Mouse (Mus musculus) cerebellum, postnatal 14 days (tissue): Measurements from ENCODE around the gene Pkp4.

Experiments
- DNase-seq, 2 experiments: peaks; one replicate each; pipeline ENCODE4 v3.0.0; 2021; ENCODE audit warnings: mixed read lengths in 2 of 2

Pkp4 gene

DNA sequence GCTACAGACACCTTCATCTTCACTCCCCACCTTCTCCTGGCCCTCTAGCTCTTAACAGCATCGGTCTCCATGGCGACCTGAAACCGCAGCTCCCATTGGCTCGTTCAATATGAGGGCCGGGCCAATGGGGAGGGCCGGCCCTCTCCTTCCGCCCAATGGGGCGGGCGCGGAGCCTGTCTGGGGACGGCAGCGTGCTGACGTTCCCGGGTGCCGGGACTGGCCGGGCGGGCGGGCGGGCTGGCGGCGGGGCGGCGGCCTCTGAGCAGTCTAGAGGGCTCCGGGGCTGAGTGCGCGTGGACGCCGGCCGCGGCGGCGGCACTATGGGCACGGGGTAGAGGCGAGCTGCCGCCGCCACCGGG is at the start of gene Pkp4, which contains the start of gene Ccdc148:
TSS of gene Pkp4 (plus strand) at position 246 of the 359 bp plus-strand sequence.
TSS of gene Ccdc148 (minus strand) at position 79 of the 359 bp plus-strand sequence.
- DNase-seq, result peak; percentile 93 to 94

DNA sequence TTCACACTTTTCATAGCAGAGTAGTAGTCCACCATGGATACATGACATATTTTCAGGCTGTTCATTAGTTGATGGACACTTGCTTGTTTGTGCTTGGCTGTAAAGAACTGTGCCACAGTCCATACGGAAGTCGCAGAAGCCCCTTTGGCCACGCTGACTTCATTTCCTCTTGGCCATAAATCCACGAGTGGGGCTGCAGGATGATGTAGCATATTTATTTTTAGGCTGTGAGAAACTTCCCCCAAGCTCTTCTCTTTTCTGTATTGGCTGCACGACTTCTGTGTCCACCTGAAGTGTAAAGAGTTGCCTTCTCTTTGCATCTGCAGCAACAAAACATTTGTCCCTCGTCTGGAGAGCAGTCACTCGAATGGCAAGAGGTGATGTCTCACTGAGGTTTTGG is 31.6 kb upstream of the Pkp4 start:
- DNase-seq, result no peak

DNA sequence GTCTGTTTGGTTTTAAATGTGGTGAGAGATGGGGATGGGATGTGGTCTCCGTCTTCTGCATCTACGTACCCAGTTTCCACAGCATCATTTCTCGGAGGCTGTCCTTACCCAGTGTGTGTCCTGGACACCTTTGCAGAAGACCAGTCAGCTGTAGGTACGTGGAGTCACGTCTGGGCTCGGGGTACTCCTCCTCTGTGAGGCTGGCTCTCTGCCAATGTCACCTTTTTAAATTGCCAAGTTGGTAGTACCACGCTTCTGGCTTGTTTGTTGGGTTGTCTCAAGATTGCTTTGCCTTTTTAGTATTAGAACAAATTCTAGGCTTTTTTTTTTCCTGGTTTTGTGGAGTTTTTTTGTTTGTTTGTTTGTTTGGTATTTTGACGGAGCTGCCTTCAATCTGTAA is 30.8 kb upstream of the Pkp4 start:
- peak; percentile 66 to 69 for DNase-seq

DNA sequence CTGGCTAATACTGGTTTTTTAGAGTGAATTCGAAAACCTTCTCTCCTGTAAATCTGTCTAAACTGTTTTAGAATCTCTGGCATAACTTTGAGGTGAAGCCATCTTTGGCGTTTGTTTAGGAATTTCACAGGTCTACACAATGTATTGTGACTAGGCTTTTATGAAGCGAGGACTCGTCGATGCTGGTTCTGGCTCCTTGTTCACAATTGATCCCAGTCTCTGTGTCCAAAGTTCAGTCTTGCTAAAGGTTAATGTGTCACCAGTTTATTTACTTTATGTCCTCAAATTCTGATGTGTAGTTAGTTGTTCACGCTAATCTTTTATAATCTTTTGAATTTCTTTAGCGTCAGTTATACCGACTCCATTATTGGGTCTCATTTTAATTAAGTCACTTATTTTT is 29.6 kb upstream of the Pkp4 start:
- DNase-seq, result no peak

DNA sequence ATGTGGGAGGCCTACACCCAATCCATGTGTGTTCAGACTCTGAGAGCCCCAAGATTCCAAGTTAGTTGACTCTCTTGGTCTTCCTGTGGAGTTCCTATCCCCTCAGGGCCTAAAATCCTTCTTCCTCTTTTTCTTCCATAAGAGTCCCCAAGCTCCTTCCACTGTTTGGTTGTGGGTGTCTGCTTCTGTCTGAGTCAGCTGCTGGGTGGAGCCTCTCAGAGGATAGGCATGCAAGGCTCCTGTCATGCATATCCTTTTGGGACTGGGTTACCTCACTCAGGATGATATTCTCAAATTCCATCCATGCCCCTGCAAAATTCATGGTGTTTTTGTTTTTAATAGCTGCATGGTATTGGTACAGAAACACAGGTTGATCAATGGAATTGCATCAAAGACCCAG is 5.2 kb upstream of the Pkp4 start:
- no peak for DNase-seq

DNA sequence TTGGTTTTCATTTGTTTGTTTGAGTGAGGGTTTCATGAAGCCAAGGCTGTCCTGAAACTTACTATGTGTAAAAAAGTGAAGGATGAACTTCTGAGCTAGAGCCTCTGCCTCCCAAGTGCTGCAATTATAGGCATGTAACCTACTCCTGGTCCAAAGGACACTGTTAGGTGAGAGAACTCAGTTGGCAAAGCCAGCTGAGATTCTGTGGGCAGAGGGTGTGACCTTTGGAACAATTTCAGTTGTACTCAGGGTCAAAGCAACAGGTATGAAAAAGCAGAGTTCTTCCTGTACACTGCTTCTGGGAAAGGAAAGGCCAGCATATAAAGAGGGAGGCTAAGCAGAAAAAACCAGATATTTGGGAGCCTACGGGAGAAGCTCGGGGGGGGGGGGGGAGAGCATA is 2.5 kb upstream of the Pkp4 start:
- DNase-seq, result no peak

DNA sequence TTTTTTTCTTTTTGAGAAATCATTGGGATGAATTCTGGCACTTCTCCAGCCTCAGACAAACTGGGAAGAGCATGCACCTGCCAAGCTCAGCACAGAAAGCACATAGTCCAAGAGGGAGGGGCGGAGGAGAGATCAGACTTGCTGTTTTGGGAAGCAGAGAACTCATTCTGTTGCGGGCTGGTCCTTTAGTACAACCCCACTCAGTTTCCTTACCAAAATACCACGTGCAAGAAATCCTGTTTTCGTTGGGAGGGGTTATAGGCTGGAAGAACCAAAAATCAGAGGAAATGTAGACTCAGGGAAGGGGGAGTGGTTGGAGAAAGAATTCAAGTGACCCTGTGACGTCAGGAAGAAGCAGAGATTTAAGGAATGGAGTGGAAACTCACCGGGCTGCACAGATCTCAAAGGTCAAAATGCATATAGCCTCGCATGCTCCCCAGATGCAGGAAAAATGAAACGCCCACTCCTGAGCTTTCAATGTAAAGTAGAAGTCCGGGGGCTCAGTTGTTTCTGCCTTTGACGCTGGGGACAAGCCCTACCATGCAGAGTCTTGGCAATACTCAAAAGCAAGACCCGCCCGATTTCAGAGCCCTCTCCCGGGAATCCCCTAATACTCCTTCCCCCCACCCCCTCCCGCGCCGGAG is 567 bp upstream of the Pkp4 start:
- peak; percentile 67 to 70 for DNase-seq

DNA sequence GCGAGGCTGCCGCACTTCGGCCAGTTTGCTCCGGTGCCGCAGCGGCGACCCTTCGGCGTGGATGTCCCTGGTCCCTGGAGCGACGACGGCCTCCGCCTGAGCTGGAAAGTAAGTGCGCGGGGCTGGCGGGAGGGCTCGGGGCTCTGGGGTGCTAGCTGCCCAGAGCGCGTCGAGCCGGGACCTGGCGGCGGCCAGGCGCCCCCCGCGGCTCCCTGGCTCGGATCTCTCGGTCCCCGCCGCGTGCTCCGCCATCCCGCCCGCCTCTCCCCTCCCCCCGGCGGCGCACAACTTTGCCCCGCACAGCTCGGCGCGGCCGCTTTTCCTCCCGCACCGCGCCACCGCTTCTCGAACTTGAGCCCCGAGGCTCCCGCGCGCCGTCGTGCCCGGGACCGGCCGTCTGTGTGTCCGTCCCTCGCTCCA is 381 bp downstream of the Pkp4 start:
- DNase-seq, result peak; percentile 70

DNA sequence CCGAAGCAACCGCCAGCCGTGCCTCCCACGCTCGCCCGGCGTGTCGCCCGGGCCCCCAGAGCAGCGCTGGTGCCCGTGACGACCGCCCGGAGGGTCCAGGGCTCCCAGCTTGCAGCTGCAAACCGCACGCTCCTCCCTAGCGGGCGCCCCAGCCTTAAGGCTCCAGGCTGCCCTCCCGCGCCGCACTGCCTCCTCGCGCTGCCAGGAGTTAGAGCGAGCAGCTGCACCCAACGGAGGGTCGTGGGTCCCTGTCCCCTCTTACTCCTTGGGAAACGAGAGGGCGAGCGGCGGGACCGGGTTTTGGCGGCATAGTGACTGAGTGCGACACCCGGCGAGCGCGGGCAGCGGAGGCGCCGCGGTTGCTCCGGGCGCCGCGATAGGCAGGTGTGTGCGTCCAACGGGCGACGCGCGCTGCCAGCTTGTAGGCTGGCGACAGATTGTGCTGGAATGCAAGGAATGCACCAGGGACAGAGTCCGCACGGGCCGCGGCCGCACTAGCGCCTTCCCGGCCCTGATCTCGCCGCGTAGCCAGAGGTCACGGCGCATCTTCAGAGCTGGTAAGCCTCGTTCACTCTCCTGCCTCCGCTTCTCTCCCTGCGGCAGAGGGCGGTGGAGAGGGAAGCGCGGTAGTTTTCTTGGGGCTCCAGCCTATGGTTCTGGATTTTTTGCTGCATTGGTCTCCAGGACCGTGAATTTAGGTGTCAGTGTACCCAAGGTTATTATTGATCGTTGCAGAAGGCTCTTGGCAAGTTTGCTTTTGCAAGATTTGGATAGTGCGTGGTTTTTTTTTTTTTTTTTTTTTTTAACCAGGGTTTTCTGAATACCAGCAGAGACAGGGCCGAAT is 1.0 kb downstream of the Pkp4 start:
- DNase-seq, result peak; percentile 76 to 79

DNA sequence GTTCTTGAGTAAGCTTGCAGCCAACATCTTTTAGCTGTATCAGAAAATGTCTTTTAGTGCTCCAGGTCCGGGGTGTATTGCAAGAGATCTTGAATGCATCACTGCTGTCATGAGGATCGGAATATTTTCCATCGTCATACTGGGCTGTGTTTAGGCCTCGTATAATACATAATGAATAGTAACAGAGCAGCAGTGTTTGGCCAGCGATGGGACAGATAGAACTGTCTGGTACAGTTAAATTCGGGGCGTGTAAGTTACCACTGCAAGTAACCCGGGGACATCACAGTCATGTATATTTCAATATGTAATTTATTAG is 1.6 kb downstream of the Pkp4 start:
- DNase-seq, result no peak

DNA sequence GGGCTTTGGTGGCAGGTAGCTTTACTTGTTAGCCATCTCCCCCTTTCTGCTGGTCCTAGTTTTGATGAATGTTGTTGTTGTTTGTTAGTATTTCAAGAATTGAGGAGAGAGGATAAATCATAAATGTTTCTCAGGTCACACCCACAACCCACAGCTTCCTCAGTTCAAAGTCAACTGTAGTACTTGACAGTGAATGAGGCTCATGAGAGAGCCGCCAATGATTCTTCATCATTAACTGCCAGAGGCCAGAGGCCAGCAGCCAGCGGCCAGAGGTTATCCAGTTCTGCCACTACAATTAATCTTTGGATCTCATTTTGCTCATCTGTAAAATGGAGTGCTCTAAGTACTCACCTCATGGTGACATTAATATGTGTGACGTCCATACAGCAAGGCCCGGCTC is 6.3 kb downstream of the Pkp4 start:
- no peak for DNase-seq

DNA sequence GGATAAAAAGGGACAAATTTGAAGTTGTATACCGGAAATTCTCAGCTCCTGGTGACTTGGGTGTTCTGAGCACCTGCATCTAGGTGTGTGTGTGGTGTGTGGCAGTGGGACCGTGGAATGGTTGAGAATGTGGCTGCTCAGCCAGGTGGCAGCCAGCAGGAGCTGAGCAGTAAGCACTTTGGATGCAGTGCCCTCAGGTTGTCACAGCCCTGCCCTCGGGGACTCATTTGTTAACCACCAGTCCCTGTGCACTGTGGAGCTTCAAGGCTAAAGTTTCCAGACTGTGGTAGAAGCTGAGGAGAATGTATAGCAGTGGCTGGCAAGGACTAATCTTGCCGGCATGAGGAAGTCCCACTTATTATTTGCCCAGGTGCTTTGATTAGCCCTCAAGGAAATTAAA is 7.2 kb downstream of the Pkp4 start:
- DNase-seq, result no peak

DNA sequence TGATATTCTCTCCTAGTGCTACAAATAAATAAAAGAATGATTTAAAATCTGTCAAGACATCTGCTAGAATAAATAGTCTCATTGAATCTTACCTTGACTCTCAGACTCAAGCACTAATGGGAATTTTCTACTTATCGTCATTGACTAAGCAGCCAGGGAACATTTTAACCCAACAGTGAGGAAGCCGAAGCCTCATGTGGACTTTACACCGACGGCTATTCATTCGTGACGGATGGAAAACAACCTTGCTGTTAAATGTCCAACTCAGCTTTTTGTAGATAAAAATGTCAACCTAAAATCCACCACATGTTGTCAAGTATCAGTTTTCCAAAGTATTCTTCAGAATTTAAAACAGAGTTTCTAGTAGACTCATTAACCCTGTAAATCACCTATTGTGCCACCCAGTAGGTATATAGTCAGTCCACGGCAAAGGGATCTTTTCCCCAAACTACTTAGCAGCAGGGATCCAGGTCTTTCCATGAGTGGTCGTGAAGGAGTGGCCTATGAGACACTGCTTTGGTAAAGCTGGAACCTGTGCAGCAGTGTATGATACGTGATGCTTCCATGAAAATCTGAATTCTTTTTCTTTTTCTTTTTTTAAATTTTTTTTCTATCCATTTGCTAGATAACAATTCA is 9.0 kb downstream of the Pkp4 start:
- no peak for DNase-seq

DNA sequence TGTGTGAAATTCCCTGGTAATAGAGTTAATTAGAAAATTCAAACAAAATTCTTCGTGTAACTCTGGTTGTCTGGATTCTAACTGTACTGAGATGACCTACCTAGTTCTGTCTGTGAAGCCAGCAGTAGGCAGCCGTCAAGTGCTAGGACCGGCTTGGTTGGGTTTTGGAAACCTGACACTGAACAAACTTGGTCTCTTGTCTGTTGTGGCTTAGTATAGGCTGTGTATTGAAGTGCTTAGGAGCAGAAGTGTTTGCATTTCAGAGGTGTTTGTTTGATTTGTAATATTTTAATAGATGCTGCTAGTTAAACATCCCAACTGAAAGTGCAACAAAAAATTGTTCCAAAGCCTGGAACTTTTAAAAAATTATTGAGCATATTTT is 9.5 kb downstream of the Pkp4 start:
- no peak for DNase-seq

DNA sequence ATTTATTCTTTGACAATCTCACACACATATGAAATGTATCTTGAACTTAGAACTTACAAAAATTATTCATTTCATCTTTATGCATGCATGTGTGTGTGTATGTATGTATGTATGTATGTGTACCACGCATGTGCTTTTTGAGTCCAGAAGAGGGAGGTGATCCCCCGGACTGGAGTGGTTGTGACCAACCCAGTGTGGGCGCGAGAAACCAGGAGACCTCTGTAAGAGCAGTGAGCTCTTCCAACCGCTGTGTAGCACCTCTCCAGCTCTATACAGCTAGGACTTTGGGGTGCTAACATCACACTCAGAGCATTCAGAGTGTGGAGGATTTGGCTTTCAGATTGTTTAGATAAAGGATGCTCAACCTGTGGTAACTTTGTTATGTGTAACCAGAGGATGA is 9.9 kb downstream of the Pkp4 start:
- DNase-seq, result no peak

DNA sequence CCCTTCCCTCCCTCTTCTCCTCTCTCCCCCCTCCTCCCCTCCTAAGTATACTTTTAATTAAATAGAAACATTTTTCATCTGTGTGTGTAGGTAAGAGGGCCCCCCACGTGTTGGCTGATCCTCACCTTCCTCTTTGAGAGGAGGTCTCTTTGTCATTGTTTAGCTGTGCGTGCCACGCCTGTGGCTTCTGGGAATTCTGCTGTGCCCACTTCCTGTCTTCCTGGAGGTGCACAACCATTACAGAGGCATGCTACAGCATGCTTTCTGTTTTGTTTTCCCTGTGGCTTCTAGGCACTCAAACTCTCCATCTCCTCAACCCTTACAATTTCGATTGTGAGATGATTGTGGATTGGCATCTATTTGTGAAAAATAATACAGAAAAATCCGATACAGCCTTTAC is 10.9 kb downstream of the Pkp4 start:
- DNase-seq, result no peak

DNA sequence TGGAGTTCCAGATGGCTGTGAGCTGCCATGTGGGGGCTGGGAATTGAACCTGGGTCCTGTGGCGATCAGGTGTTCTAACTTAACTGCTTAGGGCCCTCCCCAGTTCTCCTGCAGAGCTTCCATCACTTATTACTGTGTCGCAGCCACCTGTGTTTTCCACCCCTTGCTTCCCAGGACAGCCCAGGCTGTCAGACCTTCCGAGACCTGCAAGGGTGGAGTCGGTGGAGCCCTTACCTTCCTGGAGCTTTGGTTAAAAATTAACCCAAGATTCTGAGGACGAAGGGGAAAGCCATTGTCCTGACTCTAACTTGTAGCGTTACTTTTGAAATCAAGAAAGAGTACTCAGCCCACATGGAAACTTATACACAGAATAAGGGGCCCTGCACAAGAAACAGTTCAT is 15.3 kb downstream of the Pkp4 start:
- no peak for DNase-seq

DNA sequence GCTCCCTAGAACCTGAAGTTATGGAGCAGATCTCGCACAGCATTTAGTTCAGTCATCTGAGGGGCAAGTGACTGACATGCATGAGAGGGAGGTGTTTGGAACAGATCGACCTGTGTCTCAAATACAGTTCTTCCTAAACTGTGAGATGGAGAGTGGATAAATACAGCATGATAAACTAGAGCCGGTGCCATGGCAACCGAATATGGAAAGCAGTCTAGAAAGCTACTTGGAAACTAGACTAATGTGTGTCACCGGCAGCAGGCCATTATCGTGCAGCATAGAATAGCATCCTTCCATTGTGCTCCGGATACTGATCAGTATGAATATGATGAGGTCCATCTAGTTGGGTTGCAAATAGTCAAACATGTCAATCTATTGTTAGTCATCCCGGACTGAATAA is 17.5 kb downstream of the Pkp4 start:
- DNase-seq, result peak in 1 of 2 experiments; percentile 41

DNA sequence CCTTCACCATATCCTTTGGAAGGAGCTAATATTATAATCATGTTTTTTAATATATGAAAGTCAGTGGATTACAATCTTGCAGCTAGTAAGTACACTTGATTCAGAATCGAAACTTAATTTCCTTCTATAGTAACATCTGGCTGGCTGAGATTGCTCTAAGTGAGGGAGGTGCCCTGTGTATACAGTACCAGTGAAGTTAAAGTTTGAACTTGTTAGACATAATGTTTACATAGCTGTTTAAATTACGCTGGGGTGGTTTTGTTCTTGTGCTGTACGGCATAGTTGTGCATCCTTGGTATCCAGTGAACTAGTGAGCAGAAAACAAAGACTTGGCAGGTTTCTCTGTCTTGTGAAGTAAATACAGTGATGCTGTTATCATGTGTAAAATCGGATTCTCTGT is 18.3 kb downstream of the Pkp4 start:
- DNase-seq, result no peak

DNA sequence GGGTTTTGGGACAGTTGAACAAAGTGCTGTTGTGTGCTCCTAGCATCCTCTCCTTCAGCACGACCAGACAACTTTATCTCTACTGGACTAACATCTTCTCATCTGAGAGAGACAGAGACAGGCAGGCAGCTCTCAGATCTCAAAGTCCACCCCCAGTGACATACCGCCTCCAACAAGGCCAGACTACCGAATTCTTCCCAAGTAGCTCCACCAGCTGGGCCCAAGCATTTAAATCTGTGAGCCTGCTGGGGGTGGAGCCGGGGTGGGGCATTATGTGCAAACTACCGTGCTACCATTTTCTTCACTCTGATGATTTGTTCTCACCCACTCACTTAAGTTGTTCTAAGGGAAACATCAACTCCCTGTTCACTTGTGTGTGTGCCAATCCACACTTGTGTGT is 18.8 kb downstream of the Pkp4 start:
- no peak for DNase-seq

DNA sequence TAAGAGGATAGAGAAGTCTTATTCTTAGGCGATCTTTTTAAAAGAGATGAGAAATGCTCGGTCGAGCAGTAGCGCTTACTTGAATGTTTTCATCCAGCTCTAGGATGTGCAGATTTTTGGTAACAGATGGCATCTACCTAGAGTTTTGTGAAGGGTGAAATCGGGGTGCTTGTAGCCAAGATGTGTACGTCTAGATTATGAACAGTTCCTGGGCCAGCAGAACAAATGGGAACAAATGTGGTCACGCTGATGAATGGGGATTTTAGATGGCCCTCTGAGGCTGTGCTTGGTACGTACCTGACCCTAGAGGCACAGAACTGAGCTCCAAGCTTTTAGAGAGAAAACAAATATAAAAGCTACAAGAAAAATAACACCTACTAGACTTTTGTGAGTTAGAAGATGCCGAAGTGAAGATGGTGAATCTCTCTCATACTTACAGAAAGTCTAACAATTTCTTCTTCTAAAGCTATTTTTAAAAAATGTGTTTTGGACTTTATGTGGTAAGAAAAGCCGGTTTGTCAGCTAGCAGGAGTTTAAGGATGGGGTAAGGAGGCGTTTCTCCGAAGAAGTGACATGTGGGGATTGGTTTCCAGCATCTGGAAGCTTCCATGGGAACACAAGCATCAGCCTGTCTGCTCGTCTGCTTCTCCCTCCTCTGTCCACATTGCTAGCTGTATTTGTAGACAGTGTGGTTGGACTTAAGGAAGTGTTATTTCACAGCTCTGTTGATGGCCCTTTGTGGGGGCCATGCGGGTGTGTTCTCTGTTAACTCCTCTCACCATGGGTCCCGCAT is 20.9 kb downstream of the Pkp4 start:
- DNase-seq, result peak; percentile 43 to 75

DNA sequence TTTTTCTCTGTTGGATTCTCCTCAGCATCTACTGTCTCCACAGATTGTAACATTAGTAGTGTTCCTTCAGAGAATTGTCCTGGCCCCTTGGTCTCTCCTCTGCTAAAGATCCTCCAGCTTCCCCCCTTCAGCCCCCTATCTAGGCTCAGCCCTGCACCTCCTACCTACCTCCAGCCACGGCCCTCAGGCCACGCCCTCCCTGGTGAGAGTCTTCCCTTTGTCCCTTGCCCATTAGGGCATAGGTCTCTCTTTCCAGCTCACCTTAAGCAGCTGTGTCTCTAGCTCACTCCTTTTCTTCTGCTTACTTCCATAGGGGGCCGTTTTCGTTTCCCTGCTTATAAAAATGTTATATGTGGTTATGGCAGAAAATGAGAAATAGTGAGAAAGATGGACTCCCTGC is 22.9 kb downstream of the Pkp4 start:
- no peak for DNase-seq
